Mouse (Mus musculus) liver, embryonic 14.5 days (tissue): Measurements from ENCODE around the gene Pnpo.

ENCODE experiments used
- CTCF ChIP-seq: IDR thresholded peaks from 2 replicates; pipeline ENCODE4 v1.5.1; 2016; ENCODE audit warnings: antibody characterized with exemption, low read depth, control low read depth
- EP300 ChIP-seq: IDR thresholded peaks from 2 replicates; pipeline ENCODE4 v1.6.1; 2016; ENCODE audit warnings: antibody characterized with exemption, low read depth

DNA sequence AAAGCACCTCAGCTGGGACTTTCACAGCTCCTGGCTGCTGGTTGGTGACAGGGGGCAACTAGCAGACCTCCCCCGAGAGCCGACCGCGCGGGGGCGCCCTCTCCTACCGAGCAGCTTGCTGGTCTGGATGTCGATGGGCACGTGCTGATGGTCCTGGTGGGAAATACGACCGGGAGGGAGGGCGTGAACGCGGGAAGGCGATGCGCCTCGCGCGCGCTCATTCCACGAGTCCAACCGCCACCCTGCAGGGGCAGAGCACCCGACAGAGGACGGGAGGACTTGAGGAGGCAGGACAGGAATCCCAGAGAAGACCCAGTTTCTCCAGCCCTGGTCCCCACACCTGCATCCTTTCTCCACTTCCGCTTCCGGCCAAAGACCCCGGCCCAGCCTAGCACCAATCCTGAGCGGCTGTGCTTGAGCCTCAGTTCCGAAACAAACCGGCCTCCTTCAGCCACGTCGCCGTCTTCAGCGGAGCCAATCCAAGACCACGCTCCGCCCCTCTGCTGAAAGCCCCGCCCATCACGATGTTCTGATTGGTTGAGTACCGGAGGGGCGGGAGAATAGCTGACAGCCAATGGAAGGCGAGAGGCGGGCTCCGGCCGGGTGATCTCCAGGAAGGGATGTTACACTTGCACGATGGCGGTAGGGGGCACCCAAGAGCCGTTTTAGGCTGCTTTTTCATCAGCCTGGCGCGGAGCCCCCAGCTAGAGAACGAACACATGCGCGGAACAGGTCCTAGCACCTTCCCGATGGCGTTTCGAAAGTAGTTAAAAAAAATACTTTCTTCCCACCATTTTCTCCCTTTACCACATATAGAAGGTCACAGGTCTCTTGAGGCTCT lies 27.5 kb downstream of the Pnpo start, which contains the start of gene Cdk5rap3:
- TF ChIP-seq CTCF: peak; percentile 96
- TF ChIP-seq EP300: peak; percentile 79
